Mouse (Mus musculus) lung, embryonic 14.5 days (tissue): ENCODE measurements around the gene Mapkapk3. TPM values are rescaled to one million over a fixed set of nuclear protein-coding genes. Genes with fewer than 3 reads are reported as not detected.

Source experiments
- ATAC-seq: fragments of 200-750 bp; cut with Nextera tagmentation; 2 replicates; pipeline ENCODE4 v1.8.0; 2017; ENCODE audit warnings: mild to moderate bottlenecking, moderate TSS enrichment, moderate library complexity; ENCODE audit not compliant: insufficient read depth
- DNase-seq: peaks from one replicate; pipeline ENCODE4 v3.0.0-alpha.2; 2015
- H3K27ac ChIP-seq: fragments of 300-500 bp; sonication (generic); 2 replicates; pipeline ENCODE4 v1.5.1; 2014; ENCODE audit warnings: low read depth, mild to moderate bottlenecking, moderate library complexity
- H3K27me3 ChIP-seq: fragments of 300-500 bp; sonication (generic); 2 replicates; pipeline ENCODE4 v1.6.1; 2014; ENCODE audit warnings: low read length, control low read depth; ENCODE audit not compliant: insufficient read depth
- H3K36me3 ChIP-seq: fragments of 300-500 bp; sonication (generic); 2 replicates; pipeline ENCODE4 v1.6.1; 2014; ENCODE audit warnings: control low read depth; ENCODE audit not compliant: insufficient read depth
- H3K4me1 ChIP-seq: fragments of 300-500 bp; sonication (generic); 2 replicates; pipeline ENCODE4 v1.6.1; 2014; ENCODE audit warnings: antibody characterized with exemption, control low read depth; ENCODE audit not compliant: insufficient read depth
- H3K4me2 ChIP-seq: fragments of 300-500 bp; sonication (generic); 2 replicates; pipeline ENCODE4 v1.6.1; 2014; ENCODE audit warnings: mild to moderate bottlenecking
- H3K4me3 ChIP-seq: fragments of 300-500 bp; sonication (generic); 2 replicates; pipeline ENCODE4 v1.5.1; 2014; ENCODE audit warnings: low read depth, low read length
- H3K9ac ChIP-seq: fragments of 300-500 bp; sonication (generic); 2 replicates; pipeline ENCODE4 v1.6.1; 2014
- H3K9me3 ChIP-seq: fragments of 300-500 bp; sonication (generic); 2 replicates; pipeline ENCODE4 v1.6.1; 2016; ENCODE audit warnings: low read depth, low read length, control low read depth
- CTCF ChIP-seq: IDR thresholded peaks from 2 replicates; pipeline ENCODE4 v1.5.1; 2016; ENCODE audit warnings: antibody characterized with exemption, low read depth
- WGBS: fragments of 180-500 bp; shearing (Covaris S2); extraction: QIAGEN DNeasy Blood & Tissue Kit; methylation state at CpG from one replicate; pipeline ENCODE4 v1.1.7; 2014; 5-methylcytosine and 5-hydroxymethylcytosine counted together
- polyA plus RNA-seq: library from polyadenylated mRNA; unstranded; fragments of >200 nt; fragmentation: Nextera tagmentation; extraction: Ambion mirVana; gene quantifications from 2 replicates; pipeline ENCODE4 v1.2.1, GENCODE M21; 2014

The Mapkapk3 gene
- polyA plus RNA-seq, 1 experiment from 2014 or later, result 8.3 TPM

- no peaks in the 10 kb centered on the region for H3K36me3 ChIP-seq
- H3K4me1 ChIP-seq, result peaks cover 17% of the 10 kb centered on the region
- no peak overlapping the region for H3K27ac ChIP-seq
- H3K27me3 ChIP-seq, result no peaks in the 10 kb centered on the region
- no peak overlapping the region for H3K4me2 ChIP-seq
- WGBS, result 82% methylated on average over 5 of the region's 5 CpGs
- no peak overlapping the region for H3K4me3 ChIP-seq
- DNase-seq, result no peak
- no peaks in the 10 kb centered on the region for H3K9me3 ChIP-seq
- no peak overlapping the region for H3K9ac ChIP-seq
- no peak for TF ChIP-seq CTCF
- ATAC-seq, result no peak
Observed at GRCm38 (mm10) chr9:107275710-107276109, 14.0 kb downstream of the Mapkapk3 start.

- H3K4me2 ChIP-seq, result no peak overlapping the region
- no peak for DNase-seq
- no peak for TF ChIP-seq CTCF
- no peaks in the 10 kb centered on the region for H3K27me3 ChIP-seq
- no peaks in the 10 kb centered on the region for H3K9me3 ChIP-seq
- no peak overlapping the region for H3K4me3 ChIP-seq
- ATAC-seq, result no peak
- H3K4me1 ChIP-seq, result peaks cover 9% of the 10 kb centered on the region; the same call in 1 of the 2 replicates
- no peak overlapping the region for H3K27ac ChIP-seq
- H3K36me3 ChIP-seq, result no peaks in the 10 kb centered on the region
- 79% methylated on average over 6 of the region's 6 CpGs for WGBS
- H3K9ac ChIP-seq, result no peak overlapping the region; the same call in 1 of the 2 replicates
Observed at GRCm38 (mm10) chr9:107274751-107275150, 14.9 kb downstream of the Mapkapk3 start.

GRCm38 (mm10) chr9:107273184-107273583, 16.5 kb downstream of the Mapkapk3 start:
- no peak for ATAC-seq
- Histone ChIP-seq H3K36me3 (no peaks in the 10 kb centered on the region), H3K27me3 (no peaks in the 10 kb centered on the region), H3K4me2 (no peak overlapping the region), H3K27ac (no peak overlapping the region), H3K4me3 (no peak overlapping the region), H3K9ac (no peak overlapping the region), H3K4me1 (no peaks in the 10 kb centered on the region), H3K9me3 (no peaks in the 10 kb centered on the region)
- no peak for DNase-seq
- 59% methylated on average over 10 of the region's 10 CpGs for WGBS
- TF ChIP-seq CTCF, result no peak

- H3K9ac ChIP-seq, result no peak overlapping the region
- no peaks in the 10 kb centered on the region for H3K36me3 ChIP-seq
- H3K4me3 ChIP-seq, result no peak overlapping the region
- no peaks in the 10 kb centered on the region for H3K4me1 ChIP-seq
- no peak for TF ChIP-seq CTCF
- H3K27me3 ChIP-seq, result no peaks in the 10 kb centered on the region
- H3K4me2 ChIP-seq, result no peak overlapping the region
- WGBS, result 48% methylated on average over 4 of the region's 4 CpGs
- H3K9me3 ChIP-seq, result no peaks in the 10 kb centered on the region
- no peak for ATAC-seq
- no peak overlapping the region for H3K27ac ChIP-seq
- no peak for DNase-seq
Observed at GRCm38 (mm10) chr9:107272284-107272683, 17.4 kb downstream of the Mapkapk3 start.

GRCm38 (mm10) chr9:107271177-107271938, 18.3 kb downstream of the Mapkapk3 start:
- TF ChIP-seq CTCF, result no peak
- WGBS, result 64% methylated on average over 7 of the region's 7 CpGs
- H3K4me2 ChIP-seq, result no peak overlapping the region

GRCm38 (mm10) chr9:107269772-107270171, 19.9 kb downstream of the Mapkapk3 start:
- Histone ChIP-seq H3K9me3 (no peaks in the 10 kb centered on the region), H3K4me3 (no peak overlapping the region), H3K4me1 (no peaks in the 10 kb centered on the region), H3K27ac (no peak overlapping the region), H3K27me3 (no peaks in the 10 kb centered on the region), H3K9ac (no peak overlapping the region), H3K36me3 (no peaks in the 10 kb centered on the region), H3K4me2 (no peak overlapping the region)
- 78% methylated on average over 1 of the region's 1 CpGs for WGBS
- ATAC-seq (no peak), DNase-seq (no peak)
- TF ChIP-seq CTCF, result no peak

More at GRCm38 (mm10) chr9:107271177-107271938, 18.3 kb downstream of the Mapkapk3 start:
- Histone ChIP-seq H3K27ac (no peak overlapping the region), H3K4me3 (no peak overlapping the region), H3K9me3 (no peaks in the 10 kb centered on the region), H3K4me1 (no peaks in the 10 kb centered on the region), H3K36me3 (no peaks in the 10 kb centered on the region), H3K27me3 (no peaks in the 10 kb centered on the region), H3K9ac (no peak overlapping the region)
- no peak for ATAC-seq
- no peak for DNase-seq

GRCm38 (mm10) chr9:107267721-107268402, 21.8 kb downstream of the Mapkapk3 start:
- H3K4me3 ChIP-seq, result no peak overlapping the region
- no peaks in the 10 kb centered on the region for H3K4me1 ChIP-seq
- ATAC-seq (no peak), DNase-seq (no peak)
- H3K27me3 ChIP-seq, result no peaks in the 10 kb centered on the region
- 13% methylated on average over 4 of the region's 4 CpGs for WGBS
- H3K4me2 ChIP-seq, result no peak overlapping the region
- no peak overlapping the region for H3K27ac ChIP-seq
- H3K36me3 ChIP-seq, result no peaks in the 10 kb centered on the region
- no peak overlapping the region for H3K9ac ChIP-seq
- no peak for TF ChIP-seq CTCF
- no peaks in the 10 kb centered on the region for H3K9me3 ChIP-seq
